Mouse (Mus musculus): ENCODE data around the gene Hoxd12.

The Hoxd12 gene

GRCm38 (mm10) chr2:74663291-74663925 is 11.4 kb upstream of the Hoxd12 start:
- no peak for DNase-seq (ENCODE audit: low spot score in 2 of 2)

GRCm38 (mm10) chr2:74666411-74666810 is 8.4 kb upstream of the Hoxd12 start:
- DNase-seq (ENCODE audit: low spot score in 2 of 2), result no peak

DNA sequence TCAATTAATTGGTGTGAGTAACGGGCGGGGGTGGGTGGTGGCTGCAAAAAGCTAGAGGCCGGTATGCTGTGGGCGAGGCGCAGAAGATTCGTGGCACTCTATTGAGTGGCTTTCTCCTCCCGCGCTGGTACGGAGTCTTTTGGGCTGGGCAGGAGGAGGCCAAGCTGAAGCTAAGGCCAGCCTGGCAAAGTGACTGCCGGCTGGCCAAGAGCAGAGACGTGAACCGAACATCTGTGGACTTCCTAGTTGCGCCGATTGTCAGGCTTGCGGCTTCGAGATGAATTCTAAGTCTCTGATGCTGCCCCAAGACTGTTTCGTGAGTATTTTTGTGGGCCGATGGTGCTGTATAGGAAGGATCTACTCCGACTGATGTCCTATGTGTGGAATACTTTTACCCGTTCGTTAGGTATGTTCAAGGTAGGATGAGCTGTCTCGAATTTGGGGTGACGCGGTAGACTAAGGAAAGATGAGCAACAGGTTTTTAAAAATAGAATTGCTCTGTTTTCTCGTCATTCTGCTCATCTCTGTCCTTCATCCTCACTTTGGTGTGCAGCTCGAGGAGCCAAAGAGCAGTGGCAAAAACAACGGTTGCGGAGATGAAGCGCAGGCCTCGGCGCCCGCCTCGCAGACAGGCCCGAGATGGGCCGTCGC is 7.5 kb upstream of the Hoxd12 start:
- DNase-seq (ENCODE audit: low spot score in 2 of 2), result no peak

- DNase-seq (ENCODE audit: low spot score in 2 of 2), result no peak
These were observed 6.9 kb upstream of the Hoxd12 start, which contains the start of gene Hoxd13 for GRCm38 (mm10) chr2:74667842-74668357. Gene Hoxd13, plus strand, starts transcription at chr2:74668310.

DNA sequence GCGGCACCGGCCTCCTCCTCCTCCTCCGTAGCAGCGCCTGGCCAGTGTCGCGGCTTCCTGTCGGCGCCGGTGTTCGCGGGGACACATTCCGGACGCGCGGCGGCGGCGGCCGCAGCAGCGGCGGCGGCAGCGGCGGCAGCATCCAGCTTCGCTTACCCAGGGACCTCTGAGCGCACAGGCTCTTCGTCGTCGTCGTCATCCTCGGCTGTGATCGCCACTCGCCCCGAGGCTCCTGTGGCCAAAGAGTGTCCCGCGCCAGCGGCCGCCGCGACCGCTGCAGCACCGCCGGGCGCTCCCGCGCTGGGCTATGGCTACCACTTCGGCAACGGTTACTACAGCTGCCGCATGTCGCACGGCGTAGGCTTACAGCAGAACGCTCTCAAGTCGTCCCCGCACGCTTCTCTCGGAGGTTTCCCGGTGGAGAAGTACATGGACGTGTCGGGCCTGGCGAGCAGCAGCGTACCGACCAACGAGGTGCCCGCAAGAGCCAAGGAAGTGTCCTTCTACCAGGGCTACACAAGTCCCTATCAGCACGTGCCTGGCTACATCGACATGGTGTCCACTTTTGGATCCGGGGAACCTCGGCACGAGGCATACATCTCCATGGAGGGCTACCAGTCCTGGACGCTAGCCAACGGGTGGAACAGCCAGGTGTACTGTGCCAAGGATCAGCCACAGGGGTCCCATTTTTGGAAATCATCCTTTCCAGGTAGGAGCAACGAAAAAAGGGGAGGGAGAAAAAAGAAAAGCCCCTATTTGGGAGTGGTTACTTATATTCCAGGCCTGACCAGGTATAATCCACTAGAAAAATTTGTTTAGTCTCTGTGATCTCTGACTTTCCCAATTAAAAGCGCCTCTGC is 6.2 kb upstream of the Hoxd12 start:
- DNase-seq (ENCODE audit: low spot score in 2 of 2), result no peak

DNA sequence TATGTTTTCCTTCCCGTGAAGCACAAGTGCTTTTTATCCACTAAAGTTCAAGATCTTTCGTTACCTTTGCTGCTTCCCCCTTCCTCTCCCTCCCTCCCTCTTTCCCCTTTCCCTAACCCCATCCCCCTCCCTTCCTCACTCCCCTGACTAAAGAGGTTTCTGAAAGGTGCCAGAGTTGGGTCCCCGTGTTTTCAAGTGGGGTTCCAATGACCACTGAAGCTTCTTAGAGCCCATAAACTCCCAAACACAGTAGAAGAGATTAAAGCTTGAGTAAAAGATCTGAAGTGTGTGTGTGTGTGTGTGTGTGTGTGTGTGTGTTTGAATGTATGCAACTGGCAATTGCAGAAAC is 5.6 kb upstream of the Hoxd12 start:
- DNase-seq (ENCODE audit: low spot score in 2 of 2), result no peak

- DNase-seq (ENCODE audit: low spot score in 2 of 2), result no peak
These were observed 5.1 kb upstream of the Hoxd12 start for GRCm38 (mm10) chr2:74669650-74670235.

DNA sequence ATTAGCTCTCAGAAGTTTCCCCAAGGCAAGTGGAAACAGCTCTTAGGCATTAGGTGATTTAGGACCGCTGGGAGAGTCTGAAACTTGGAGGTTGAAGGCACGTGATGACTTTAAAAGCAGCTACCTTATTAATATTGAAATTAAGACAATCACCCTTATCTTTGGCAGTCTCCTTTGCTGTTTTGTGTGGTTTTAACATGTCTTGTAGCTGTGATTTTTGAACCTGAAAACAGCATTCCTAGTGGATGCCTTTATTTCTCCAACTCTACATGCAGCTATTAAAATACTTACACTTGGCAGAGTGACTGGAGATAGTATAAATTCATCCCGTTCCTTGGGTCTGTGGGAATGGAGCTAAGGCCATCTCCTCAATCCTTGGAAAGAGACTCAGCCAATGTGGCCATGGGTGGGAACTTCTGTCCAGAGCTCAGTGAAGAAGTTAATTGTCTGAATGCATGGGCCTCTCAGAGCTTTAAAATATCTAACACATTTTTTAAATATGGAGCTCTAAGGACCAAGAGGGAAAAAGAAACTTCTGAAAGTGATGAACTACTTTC is 4.1 kb upstream of the Hoxd12 start:
- no peak for DNase-seq (ENCODE audit: low spot score in 2 of 2)

- no peak for DNase-seq (ENCODE audit: low spot score in 2 of 2)
These were observed 3.0 kb upstream of the Hoxd12 start for GRCm38 (mm10) chr2:74671847-74672246.

GRCm38 (mm10) chr2:74672481-74673362 is 2.1 kb upstream of the Hoxd12 start:
- peak in 1 of 2 experiments; percentile 31 for DNase-seq (ENCODE audit: low spot score in 2 of 2)

GRCm38 (mm10) chr2:74673835-74674425 is 883 bp upstream of the Hoxd12 start:
- no peak for DNase-seq (ENCODE audit: low spot score in 2 of 2)

DNA sequence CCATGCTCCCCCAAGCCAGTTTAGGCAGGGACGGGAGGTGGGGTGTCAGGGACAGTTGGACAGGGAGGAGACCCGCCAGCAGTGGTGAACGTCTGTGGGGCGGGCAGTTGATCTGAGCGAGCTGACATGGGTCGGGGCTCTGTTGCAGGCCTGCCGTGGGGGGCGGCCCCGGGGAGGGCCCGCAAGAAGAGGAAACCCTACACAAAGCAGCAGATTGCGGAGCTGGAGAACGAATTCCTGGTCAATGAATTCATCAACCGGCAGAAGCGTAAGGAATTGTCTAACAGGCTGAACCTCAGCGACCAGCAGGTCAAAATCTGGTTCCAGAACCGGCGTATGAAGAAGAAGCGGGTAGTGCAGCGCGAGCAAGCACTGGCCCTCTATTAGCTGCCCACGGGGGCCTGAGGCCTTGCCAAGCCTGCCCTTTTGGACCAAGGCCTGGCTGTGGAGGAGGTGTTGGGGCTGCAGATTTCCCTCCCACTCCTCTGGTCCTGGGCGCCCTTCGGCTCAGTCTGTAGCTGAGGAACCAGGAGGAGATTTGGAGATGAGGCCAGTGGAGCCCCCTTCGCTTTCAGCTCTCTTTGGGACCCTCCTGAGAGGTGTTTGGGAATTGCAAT is 961 bp downstream of the Hoxd12 start:
- DNase-seq (ENCODE audit: low spot score in 2 of 2), result no peak

DNA sequence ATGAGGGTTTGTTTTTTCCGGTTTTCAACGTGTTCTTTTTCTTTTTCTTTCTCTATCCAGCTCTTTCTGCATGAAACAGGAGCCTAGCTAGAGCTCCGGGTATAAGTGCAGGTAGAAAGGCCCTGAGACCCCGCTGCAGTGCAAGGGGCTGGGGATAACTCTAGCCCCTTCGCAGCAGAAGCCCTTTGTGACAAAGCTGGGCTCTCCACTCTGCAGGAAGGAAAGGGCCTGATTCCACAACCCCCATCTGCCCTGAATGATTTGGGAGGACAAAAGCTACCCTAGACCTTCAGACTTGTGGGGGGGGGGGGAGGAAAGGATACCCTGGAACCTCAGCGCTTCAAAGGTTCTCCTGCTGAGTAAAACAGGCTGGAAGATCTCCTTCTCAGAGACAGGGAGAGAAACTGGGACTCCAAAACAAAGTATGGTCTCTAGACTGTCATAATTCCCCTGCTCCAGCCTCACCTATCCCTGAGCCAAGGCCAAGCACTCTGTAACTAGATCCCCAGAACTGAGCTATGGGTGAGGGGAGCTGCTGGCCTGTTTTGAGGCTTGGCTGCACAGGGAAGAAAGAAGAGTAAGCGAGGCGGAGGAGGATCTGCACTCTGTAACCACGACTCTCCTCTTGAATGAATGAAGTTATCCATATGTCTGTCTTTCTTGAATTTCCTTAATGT is 1.7 kb downstream of the Hoxd12 start:
- no peak for DNase-seq (ENCODE audit: low spot score in 2 of 2)

DNA sequence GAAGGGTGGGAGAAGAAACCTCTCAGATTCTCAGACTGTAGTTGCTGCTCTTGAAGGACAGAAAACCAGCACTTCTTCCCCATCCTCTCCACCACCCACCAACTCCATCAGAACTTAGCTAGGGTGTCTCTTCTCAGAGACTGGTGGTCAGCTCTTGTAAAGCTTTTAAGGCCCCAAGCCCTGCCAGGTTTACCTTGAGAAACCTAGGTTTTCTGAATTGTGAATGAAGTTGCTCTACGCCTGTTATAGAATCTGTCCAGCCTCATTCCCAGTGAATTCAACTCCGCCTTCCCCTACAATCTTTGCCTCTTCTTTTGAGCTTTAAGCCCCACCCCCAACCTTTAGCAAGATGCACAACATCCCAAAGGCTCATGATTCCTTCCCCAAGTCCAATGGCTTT is 2.3 kb downstream of the Hoxd12 start:
- no peak for DNase-seq (ENCODE audit: low spot score in 2 of 2)

GRCm38 (mm10) chr2:74678891-74679595 is 4.2 kb downstream of the Hoxd12 start, which contains the start of gene Hoxd11:
Gene Hoxd11, plus strand, starts transcription at chr2:74679557.
- DNase-seq (ENCODE audit: low spot score in 2 of 2), result no peak

- no peak for DNase-seq (ENCODE audit: low spot score in 2 of 2)
These were observed 4.8 kb downstream of the Hoxd12 start for GRCm38 (mm10) chr2:74679596-74679971.

GRCm38 (mm10) chr2:74679980-74680379 is 5.2 kb downstream of the Hoxd12 start:
- no peak for DNase-seq (ENCODE audit: low spot score in 2 of 2)

- no peak for DNase-seq (ENCODE audit: low spot score in 2 of 2)
These were observed 6.0 kb downstream of the Hoxd12 start for GRCm38 (mm10) chr2:74680561-74681398.
